Mouse (Mus musculus) liver, embryonic 12.5 days (tissue): ENCODE data around the gene Mgmt. TPM values are rescaled to one million over a fixed set of nuclear protein-coding genes. Genes with fewer than 3 reads are reported as not detected.

Experiments
- ATAC-seq: fragments of 200-750 bp; cut with Nextera tagmentation; 2 replicates; pipeline ENCODE4 v1.8.0; 2017; ENCODE audit warnings: moderate number of reproducible peaks, mild to moderate bottlenecking, moderate library complexity
- H3K27ac ChIP-seq: fragments of 300-500 bp; sonication (generic); 2 replicates; pipeline ENCODE4 v1.5.1; 2016; ENCODE audit warnings: mild to moderate bottlenecking
- H3K27me3 ChIP-seq: fragments of 300-500 bp; sonication (generic); replicated peaks from 2 replicates; pipeline ENCODE4 v1.6.1; 2016; ENCODE audit warnings: mild to moderate bottlenecking, moderate library complexity
- H3K36me3 ChIP-seq: fragments of 300-500 bp; sonication (generic); 2 replicates; pipeline ENCODE4 v1.6.1; 2016; ENCODE audit warnings: mild to moderate bottlenecking, moderate library complexity
- H3K4me1 ChIP-seq: fragments of 300-500 bp; sonication (generic); 2 replicates; pipeline ENCODE4 v1.6.1; 2016
- H3K4me2 ChIP-seq: fragments of 300-500 bp; sonication (generic); 2 replicates; pipeline ENCODE4 v1.6.1; 2016; ENCODE audit warnings: mild to moderate bottlenecking, moderate library complexity
- H3K4me3 ChIP-seq: fragments of 300-500 bp; sonication (generic); 2 replicates; pipeline ENCODE4 v1.5.1; 2016; ENCODE audit warnings: mild to moderate bottlenecking, moderate library complexity
- H3K9ac ChIP-seq: fragments of 300-500 bp; sonication (generic); 2 replicates; pipeline ENCODE4 v1.6.1; 2016; ENCODE audit warnings: mild to moderate bottlenecking, moderate library complexity
- H3K9me3 ChIP-seq: fragments of 300-500 bp; sonication (generic); replicated peaks from 2 replicates; pipeline ENCODE4 v1.6.1; 2016; ENCODE audit warnings: mild to moderate bottlenecking, moderate library complexity
- WGBS: fragments of 180-500 bp; shearing (Covaris S2); methylation state at CpG from one replicate; pipeline ENCODE4 v1.1.7; 2016; ENCODE audit not compliant: insufficient replicate concordance; 5-methylcytosine and 5-hydroxymethylcytosine counted together
- polyA plus RNA-seq: library from polyadenylated mRNA; unstranded; fragments of >200 nt; fragmentation: Nextera tagmentation; extraction: Ambion mirVana; gene quantifications from 2 replicates; pipeline ENCODE4 v1.2.1, GENCODE M21; 2016

The Mgmt gene
- polyA plus RNA-seq, 1 experiment from 2014 or later: 4.2 TPM

DNA sequence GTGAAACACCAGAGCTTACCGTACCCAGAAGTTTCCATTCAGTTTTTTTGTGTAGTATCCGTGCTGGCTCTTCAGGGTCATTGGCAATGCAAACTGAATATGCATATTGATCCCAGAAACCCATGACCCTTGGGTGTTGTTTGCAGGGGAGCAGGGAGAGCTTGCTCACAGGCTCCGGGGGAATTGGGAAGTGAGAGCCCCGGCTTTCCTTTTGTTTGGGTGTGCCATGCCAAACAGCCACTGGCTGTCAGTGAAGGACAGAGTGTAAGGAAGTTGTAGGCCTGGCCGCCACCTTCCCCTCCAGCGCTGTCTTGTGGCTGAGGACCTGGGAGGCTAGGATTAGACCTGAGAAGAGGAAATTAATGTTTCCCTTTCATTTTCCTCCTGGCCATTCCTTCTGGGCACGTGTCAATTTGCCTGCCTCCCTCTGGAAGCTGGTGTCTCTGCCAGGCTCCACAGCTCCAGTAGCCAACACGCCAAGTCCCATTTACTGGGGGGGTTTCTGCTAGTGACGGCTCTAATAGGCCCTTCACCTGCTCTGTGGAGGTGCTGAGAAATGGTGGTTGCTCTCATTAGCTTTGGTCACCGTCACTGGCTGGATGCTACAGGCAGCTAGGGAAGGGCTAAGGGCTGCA lies 144.0 kb downstream of the Mgmt start:
- Histone ChIP-seq H3K9ac (no peak overlapping the region), H3K4me2 (no peak overlapping the region), H3K27me3 (no peaks in the 10 kb centered on the region), H3K36me3 (no peaks in the 10 kb centered on the region), H3K27ac (no peak overlapping the region), H3K4me1 (no peaks in the 10 kb centered on the region), H3K4me3 (no peak overlapping the region), H3K9me3 (0 out of 2 replicates have a peak, but pooled peaks cover 3% of the 10 kb centered on the region)
- 57% methylated on average over 10 of the region's 10 CpGs for WGBS
- ATAC-seq: no peak

DNA sequence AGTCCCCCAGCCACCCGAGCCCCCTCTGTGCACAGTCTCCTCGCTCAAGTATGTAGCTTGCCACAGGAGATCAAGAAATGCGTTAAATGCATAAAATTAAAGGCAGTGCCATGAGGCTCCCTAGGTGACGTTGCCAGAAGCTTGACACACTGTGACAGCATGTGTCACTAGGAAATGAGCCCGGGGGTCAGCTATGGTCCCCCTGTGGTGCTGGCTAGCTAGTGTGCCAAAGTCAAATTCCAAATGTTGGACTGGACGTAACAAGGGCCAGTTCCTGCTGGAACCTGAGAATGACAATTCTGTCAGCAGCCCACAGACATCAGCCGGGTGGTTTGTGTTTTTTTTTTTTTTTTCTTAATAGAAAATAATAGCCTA lies 144.5 kb downstream of the Mgmt start:
- Histone ChIP-seq H3K36me3 (no peaks in the 10 kb centered on the region), H3K9me3 (0 out of 2 replicates have a peak, but pooled peaks cover 3% of the 10 kb centered on the region), H3K4me3 (no peak overlapping the region), H3K27me3 (no peaks in the 10 kb centered on the region), H3K27ac (no peak overlapping the region), H3K4me1 (no peaks in the 10 kb centered on the region), H3K4me2 (no peak overlapping the region), H3K9ac (no peak overlapping the region)
- no peak for ATAC-seq
- 74% methylated on average over 7 of the region's 7 CpGs for WGBS

DNA sequence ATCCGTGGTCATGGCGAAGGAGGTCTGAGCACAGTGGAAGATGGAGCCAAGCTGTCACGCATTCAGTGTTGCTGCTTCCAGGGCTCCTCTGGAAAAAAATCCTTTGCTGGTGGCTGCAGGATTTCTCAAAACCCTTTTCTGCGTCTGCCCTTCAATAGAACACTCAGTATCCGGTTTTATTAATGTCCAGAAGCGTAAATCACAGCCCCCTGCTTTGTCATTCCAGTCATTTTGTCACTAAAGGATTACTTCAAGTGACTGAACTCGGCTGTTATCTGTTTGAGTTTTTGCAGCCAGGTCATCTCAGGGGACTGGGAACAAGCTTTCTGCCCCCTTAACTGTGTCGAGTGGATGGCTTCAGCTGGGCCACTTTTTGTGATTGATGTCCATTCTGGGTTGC lies 146.2 kb downstream of the Mgmt start:
- Histone ChIP-seq H3K27ac (no peak overlapping the region), H3K9ac (no peak overlapping the region), H3K4me2 (no peak overlapping the region), H3K9me3 (no peaks in the 10 kb centered on the region), H3K27me3 (no peaks in the 10 kb centered on the region), H3K4me1 (no peaks in the 10 kb centered on the region), H3K4me3 (no peak overlapping the region), H3K36me3 (no peaks in the 10 kb centered on the region)
- no peak for ATAC-seq
- WGBS: 65% methylated on average over 8 of the region's 8 CpGs

GRCm38 (mm10) chr7:137046891-137047290 lies 152.5 kb downstream of the Mgmt start:
- no peaks in the 10 kb centered on the region for H3K9me3 ChIP-seq
- H3K27me3 ChIP-seq: no peaks in the 10 kb centered on the region
- ATAC-seq: no peak
- H3K4me1 ChIP-seq: no peaks in the 10 kb centered on the region
- H3K27ac ChIP-seq: no peak overlapping the region
- no peak overlapping the region for H3K4me3 ChIP-seq
- H3K4me2 ChIP-seq: no peak overlapping the region
- no peaks in the 10 kb centered on the region for H3K36me3 ChIP-seq
- 74% methylated on average over 4 of the region's 4 CpGs for WGBS
- no peak overlapping the region for H3K9ac ChIP-seq

GRCm38 (mm10) chr7:137048086-137048922 lies 153.9 kb downstream of the Mgmt start:
- no peaks in the 10 kb centered on the region for H3K27me3 ChIP-seq
- H3K4me1 ChIP-seq: no peaks in the 10 kb centered on the region
- no peak overlapping the region for H3K9ac ChIP-seq
- no peak for ATAC-seq
- H3K4me2 ChIP-seq: no peak overlapping the region
- 65% methylated on average over 8 of the region's 8 CpGs for whole genome bisulfite sequencing
- H3K36me3 ChIP-seq: no peaks in the 10 kb centered on the region
- no peak overlapping the region for H3K4me3 ChIP-seq
- no peaks in the 10 kb centered on the region for H3K9me3 ChIP-seq
- no peak overlapping the region for H3K27ac ChIP-seq

- WGBS: 62% methylated on average over 5 of the region's 5 CpGs
- H3K27me3 ChIP-seq: no peaks in the 10 kb centered on the region
- no peak overlapping the region for H3K4me3 ChIP-seq
- no peak for ATAC-seq
- no peaks in the 10 kb centered on the region for H3K4me1 ChIP-seq
- H3K27ac ChIP-seq: no peak overlapping the region
- H3K9me3 ChIP-seq: no peaks in the 10 kb centered on the region
- no peaks in the 10 kb centered on the region for H3K36me3 ChIP-seq
- no peak overlapping the region for H3K9ac ChIP-seq
- H3K4me2 ChIP-seq: no peak overlapping the region
Measured at GRCm38 (mm10) chr7:137054343-137054742, 159.9 kb downstream of the Mgmt start.

DNA sequence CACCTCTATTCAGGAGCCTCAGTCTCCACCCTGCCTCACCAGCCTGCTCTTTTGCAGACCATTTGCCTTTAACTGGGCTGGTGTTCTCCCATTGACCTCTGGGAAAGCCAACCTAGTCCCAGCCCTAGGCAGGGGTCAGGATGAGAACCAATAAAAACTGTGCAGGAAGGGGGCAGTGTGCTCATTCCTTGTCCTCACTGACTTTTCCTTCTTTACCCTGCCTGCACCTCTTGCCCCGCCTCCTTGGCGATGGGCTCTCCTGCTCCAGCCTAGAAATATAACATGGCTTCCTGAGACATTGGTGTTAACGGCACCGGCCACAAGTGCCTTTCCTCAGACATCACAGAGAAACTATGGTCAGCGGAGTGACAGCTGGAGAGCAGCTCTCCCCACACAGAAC lies 161.7 kb downstream of the Mgmt start:
- no peak overlapping the region for H3K4me3 ChIP-seq
- WGBS: 54% methylated on average over 5 of the region's 5 CpGs
- no peaks in the 10 kb centered on the region for H3K9me3 ChIP-seq
- no peak overlapping the region for H3K27ac ChIP-seq
- no peaks in the 10 kb centered on the region for H3K4me1 ChIP-seq
- H3K4me2 ChIP-seq: no peak overlapping the region
- no peaks in the 10 kb centered on the region for H3K36me3 ChIP-seq
- H3K9ac ChIP-seq: no peak overlapping the region
- no peak for ATAC-seq
- H3K27me3 ChIP-seq: no peaks in the 10 kb centered on the region

DNA sequence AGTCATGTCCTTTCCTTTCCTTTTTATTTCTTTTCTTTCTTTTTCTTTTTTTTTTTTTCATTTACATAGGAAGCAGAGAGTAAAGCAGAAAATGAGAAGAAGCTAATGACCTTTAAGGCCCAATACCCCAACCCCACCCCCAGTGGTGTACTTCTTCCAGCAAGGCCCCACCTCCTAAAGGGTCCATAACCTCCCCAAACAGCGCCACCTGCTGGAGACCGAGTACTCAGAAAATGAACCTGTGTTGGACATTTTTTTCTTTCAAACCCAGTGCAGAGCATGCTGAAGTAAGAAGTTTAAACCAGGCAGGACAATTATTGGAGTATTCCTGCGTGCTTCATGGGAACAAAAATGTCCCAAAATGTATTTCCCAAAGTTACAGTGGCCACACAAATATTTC lies 166.1 kb downstream of the Mgmt start:
- no peak for ATAC-seq
- Histone ChIP-seq H3K9me3 (no peaks in the 10 kb centered on the region), H3K4me3 (no peak overlapping the region), H3K27ac (no peak overlapping the region), H3K4me2 (no peak overlapping the region), H3K4me1 (no peaks in the 10 kb centered on the region), H3K27me3 (no peaks in the 10 kb centered on the region), H3K36me3 (no peaks in the 10 kb centered on the region), H3K9ac (no peak overlapping the region)
- WGBS: 12% methylated on average over 3 of the region's 3 CpGs

DNA sequence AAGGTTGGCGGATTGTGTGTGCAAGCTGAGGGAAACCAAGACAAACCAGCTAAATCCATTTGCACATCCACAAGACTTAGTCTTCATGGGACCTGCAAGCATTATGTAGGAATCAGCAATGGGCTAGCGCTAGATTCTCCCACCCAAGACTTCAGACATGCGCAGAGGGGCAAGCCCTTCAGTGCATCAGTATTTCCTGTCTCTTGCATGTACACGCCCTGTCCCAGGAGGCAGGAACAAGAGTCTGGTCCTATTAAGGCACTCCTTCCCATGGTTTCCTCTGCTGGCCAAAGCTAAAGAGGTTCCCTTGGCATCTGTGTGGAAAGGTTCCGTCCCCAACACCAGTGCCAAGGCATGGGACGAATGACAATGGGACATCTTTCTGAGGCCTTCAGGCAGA lies 166.7 kb downstream of the Mgmt start:
- ATAC-seq: no peak
- H3K9ac ChIP-seq: no peak overlapping the region
- H3K4me1 ChIP-seq: no peaks in the 10 kb centered on the region
- H3K27me3 ChIP-seq: no peaks in the 10 kb centered on the region
- whole genome bisulfite sequencing: 84% methylated on average over 6 of the region's 6 CpGs
- H3K4me2 ChIP-seq: no peak overlapping the region
- H3K9me3 ChIP-seq: no peaks in the 10 kb centered on the region
- H3K27ac ChIP-seq: no peak overlapping the region
- H3K4me3 ChIP-seq: no peak overlapping the region
- H3K36me3 ChIP-seq: no peaks in the 10 kb centered on the region

- no peaks in the 10 kb centered on the region for H3K27me3 ChIP-seq
- no peak overlapping the region for H3K27ac ChIP-seq
- no peaks in the 10 kb centered on the region for H3K4me1 ChIP-seq
- WGBS: 81% methylated on average over 9 of the region's 9 CpGs
- no peaks in the 10 kb centered on the region for H3K36me3 ChIP-seq
- H3K4me3 ChIP-seq: no peak overlapping the region
- no peak for ATAC-seq
- no peak overlapping the region for H3K9ac ChIP-seq
- H3K4me2 ChIP-seq: no peak overlapping the region
- H3K9me3 ChIP-seq: no peaks in the 10 kb centered on the region
Measured at GRCm38 (mm10) chr7:137064255-137064654, 169.8 kb downstream of the Mgmt start.

GRCm38 (mm10) chr7:137065408-137065807 lies 171.0 kb downstream of the Mgmt start:
- Histone ChIP-seq H3K9ac (no peak overlapping the region), H3K4me2 (no peak overlapping the region), H3K27ac (no peak overlapping the region), H3K27me3 (no peaks in the 10 kb centered on the region), H3K9me3 (no peaks in the 10 kb centered on the region), H3K4me1 (no peaks in the 10 kb centered on the region), H3K36me3 (no peaks in the 10 kb centered on the region), H3K4me3 (no peak overlapping the region)
- 73% methylated on average over 5 of the region's 5 CpGs for WGBS
- ATAC-seq: no peak

GRCm38 (mm10) chr7:137066211-137066610 lies 171.8 kb downstream of the Mgmt start:
- no peaks in the 10 kb centered on the region for H3K27me3 ChIP-seq
- H3K27ac ChIP-seq: no peak overlapping the region
- H3K9me3 ChIP-seq: no peaks in the 10 kb centered on the region
- 55% methylated on average over 3 of the region's 3 CpGs for WGBS
- H3K9ac ChIP-seq: no peak overlapping the region
- no peaks in the 10 kb centered on the region for H3K36me3 ChIP-seq
- H3K4me1 ChIP-seq: no peaks in the 10 kb centered on the region
- H3K4me2 ChIP-seq: no peak overlapping the region
- no peak overlapping the region for H3K4me3 ChIP-seq
- ATAC-seq: no peak
